Mouse (Mus musculus) liver, embryonic 12.5 days (tissue): Measurements from ENCODE around the gene Ruvbl2. TPM values are rescaled to one million over a fixed set of nuclear protein-coding genes. Genes with fewer than 3 reads are reported as not detected.

Experiments
- ATAC-seq: fragments of 200-750 bp; cut with Nextera tagmentation; 2 replicates; pipeline ENCODE4 v1.8.0; 2017; ENCODE audit warnings: moderate number of reproducible peaks, mild to moderate bottlenecking, moderate library complexity
- H3K27ac ChIP-seq: fragments of 300-500 bp; sonication (generic); 2 replicates; pipeline ENCODE4 v1.5.1; 2016; ENCODE audit warnings: mild to moderate bottlenecking
- H3K27me3 ChIP-seq: fragments of 300-500 bp; sonication (generic); replicated peaks from 2 replicates; pipeline ENCODE4 v1.6.1; 2016; ENCODE audit warnings: mild to moderate bottlenecking, moderate library complexity
- H3K36me3 ChIP-seq: fragments of 300-500 bp; sonication (generic); 2 replicates; pipeline ENCODE4 v1.6.1; 2016; ENCODE audit warnings: mild to moderate bottlenecking, moderate library complexity
- H3K4me1 ChIP-seq: fragments of 300-500 bp; sonication (generic); 2 replicates; pipeline ENCODE4 v1.6.1; 2016
- H3K4me2 ChIP-seq: fragments of 300-500 bp; sonication (generic); 2 replicates; pipeline ENCODE4 v1.6.1; 2016; ENCODE audit warnings: mild to moderate bottlenecking, moderate library complexity
- H3K4me3 ChIP-seq: fragments of 300-500 bp; sonication (generic); 2 replicates; pipeline ENCODE4 v1.5.1; 2016; ENCODE audit warnings: mild to moderate bottlenecking, moderate library complexity
- H3K9ac ChIP-seq: fragments of 300-500 bp; sonication (generic); 2 replicates; pipeline ENCODE4 v1.6.1; 2016; ENCODE audit warnings: mild to moderate bottlenecking, moderate library complexity
- H3K9me3 ChIP-seq: fragments of 300-500 bp; sonication (generic); replicated peaks from 2 replicates; pipeline ENCODE4 v1.6.1; 2016; ENCODE audit warnings: mild to moderate bottlenecking, moderate library complexity
- WGBS: fragments of 180-500 bp; shearing (Covaris S2); methylation state at CpG from one replicate; pipeline ENCODE4 v1.1.7; 2016; ENCODE audit not compliant: insufficient replicate concordance; 5-methylcytosine and 5-hydroxymethylcytosine counted together
- polyA plus RNA-seq: library from polyadenylated mRNA; unstranded; fragments of >200 nt; fragmentation: Nextera tagmentation; extraction: Ambion mirVana; gene quantifications from 2 replicates; pipeline ENCODE4 v1.2.1, GENCODE M21; 2016

Gene Ruvbl2
- polyA plus RNA-seq, 1 experiment from 2014 or later, result 141 TPM

DNA sequence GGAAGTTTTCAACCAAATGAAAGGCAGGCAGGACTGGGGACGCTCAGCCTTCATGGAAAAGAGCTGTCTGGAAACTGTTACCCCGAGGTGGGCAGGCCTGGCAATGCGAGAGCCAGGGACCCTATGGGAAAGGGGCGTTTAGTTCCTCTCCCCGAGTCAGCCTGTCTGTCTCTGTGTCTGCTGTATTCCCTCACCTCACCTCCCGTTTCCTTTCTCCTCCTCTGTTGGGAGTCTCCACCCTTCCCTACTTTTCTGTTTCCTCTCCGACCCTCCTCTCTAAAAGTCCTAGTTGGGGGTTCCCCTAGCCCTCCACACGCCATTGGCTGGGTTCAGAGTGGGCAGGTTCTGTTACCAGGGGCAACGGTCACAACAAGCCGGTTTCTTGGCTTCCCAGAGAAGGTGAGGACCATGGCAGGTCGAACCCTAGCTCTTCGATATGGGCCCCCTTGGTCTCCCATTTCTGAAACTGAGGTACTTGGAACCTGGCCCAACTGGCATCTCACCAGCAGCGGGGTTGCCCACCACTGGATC, 19.9 kb downstream of the Ruvbl2 start:
- Histone ChIP-seq H3K36me3 (peaks cover 24% of the 10 kb centered on the region), H3K27me3 (peaks cover 92% of the 10 kb centered on the region), H3K4me1 (peaks cover 30% of the 10 kb centered on the region), H3K9me3 (no peaks in the 10 kb centered on the region), H3K4me3 (no peak overlapping the region), H3K9ac (no peak overlapping the region), H3K27ac (no peak overlapping the region), H3K4me2 (no peak overlapping the region)
- no peak for ATAC-seq
- WGBS, result 10% methylated on average over 13 of the region's 13 CpGs

DNA sequence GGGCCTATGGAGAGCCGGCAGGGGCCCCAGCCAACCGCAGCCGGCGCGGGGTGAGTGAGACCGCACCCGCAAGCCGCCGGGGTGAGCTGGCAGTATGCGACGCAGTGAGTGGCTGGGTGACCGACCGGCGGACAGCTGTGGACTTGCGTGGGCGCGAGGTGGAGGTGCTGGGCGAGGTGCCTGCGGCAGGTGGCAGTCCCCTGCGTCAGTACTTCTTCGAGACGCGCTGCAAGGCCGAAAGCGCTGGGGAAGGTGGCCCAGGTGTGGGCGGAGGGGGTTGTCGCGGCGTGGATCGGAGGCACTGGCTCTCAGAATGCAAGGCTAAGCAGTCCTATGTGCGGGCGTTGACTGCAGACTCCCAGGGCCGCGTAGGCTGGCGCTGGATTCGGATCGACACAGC, 22.3 kb downstream of the Ruvbl2 start:
- 0 out of 2 replicates have a peak overlapping the region, but pooled peaks have one; percentile 36 for H3K9ac ChIP-seq
- peaks cover 30% of the 10 kb centered on the region for H3K4me1 ChIP-seq
- no peak overlapping the region for H3K27ac ChIP-seq
- no peaks in the 10 kb centered on the region for H3K9me3 ChIP-seq
- H3K4me2 ChIP-seq, result peak overlapping the region; percentile 34; the same call in 1 of the 2 replicates
- no peak for ATAC-seq
- WGBS, result 11% methylated on average over 37 of the region's 37 CpGs
- peak overlapping the region; percentile 12; the same call in 1 of the 2 replicates for H3K4me3 ChIP-seq
- H3K27me3 ChIP-seq, result peaks cover 100% of the 10 kb centered on the region
- H3K36me3 ChIP-seq, result peaks cover under 1% of the 10 kb centered on the region; the same call in 1 of the 2 replicates

DNA sequence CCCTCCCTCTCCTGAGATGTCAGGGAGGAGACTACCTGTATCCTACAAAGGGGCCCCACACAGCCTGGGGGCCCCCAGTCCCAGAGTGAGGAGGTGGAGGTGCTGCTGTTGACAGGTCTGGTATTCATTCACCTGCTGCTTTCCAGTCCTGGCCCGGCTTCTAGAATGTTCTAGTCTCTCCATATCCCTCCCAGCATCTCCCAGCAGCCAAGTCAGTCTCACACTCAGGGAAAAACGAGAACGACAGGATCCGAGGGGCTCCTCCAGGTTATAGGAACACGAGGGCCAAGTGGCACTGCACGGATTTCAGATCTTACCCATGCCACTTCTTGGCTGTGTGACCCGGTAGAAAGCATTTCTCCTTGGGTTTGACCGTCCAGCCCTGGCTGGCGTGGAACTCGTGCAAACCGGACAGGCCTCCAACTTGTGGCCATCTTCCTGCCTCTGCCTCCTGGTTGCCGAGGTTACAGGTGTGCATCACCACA, 23.1 kb downstream of the Ruvbl2 start:
- Histone ChIP-seq H3K4me1 (peaks cover 28% of the 10 kb centered on the region), H3K27me3 (peaks cover 100% of the 10 kb centered on the region), H3K4me3 (no peak overlapping the region), H3K4me2 (no peak overlapping the region), H3K36me3 (no peaks in the 10 kb centered on the region), H3K9ac (no peak overlapping the region), H3K9me3 (no peaks in the 10 kb centered on the region), H3K27ac (no peak overlapping the region)
- 29% methylated on average over 12 of the region's 12 CpGs for WGBS
- ATAC-seq, result no peak

DNA sequence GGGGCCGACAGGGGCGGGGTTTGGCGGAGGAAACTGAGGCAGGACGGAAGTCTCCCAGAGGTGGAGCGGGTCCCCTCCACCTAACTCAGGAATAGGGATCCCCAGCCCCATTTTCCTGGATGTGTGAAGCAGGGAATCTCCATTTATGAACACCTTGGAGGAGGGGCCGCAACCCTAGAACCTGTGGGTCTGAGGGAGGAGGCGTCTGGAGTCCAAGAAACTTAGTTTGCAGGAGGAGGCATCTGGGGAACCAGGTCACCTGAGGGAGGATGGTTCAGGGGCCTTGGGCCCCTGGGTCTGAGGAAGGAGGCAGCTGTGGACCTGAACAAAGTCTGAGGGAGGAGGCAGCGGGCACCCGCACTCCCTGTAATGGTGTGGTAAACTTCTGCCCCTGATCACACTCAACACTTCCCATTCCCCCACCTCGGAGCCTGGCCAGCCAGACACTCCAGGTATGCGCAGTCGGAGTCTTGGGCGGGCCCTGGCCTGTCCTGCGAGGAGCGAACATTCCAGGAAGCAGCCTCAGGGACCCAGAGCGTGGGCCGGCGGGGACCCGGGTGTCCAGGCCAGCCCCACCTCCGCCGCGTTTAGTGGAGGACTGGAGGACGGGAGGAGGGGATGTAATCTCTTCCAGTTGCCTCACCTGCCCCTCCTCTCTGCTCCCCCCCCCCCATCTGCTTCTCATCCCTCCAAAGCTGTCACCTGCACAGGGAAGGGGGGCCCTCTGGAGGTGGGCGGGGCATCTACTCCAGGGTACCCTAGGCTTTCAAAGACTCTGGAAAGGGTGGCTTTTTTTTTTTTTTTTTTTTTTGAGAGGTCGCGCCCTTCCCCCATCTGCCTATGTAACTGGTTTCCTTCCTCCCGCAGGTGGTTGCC, 23.8 kb downstream of the Ruvbl2 start:
- H3K9me3 ChIP-seq, result no peaks in the 10 kb centered on the region
- no peak for ATAC-seq
- peak overlapping the region; percentile 55 for H3K4me3 ChIP-seq
- H3K4me2 ChIP-seq, result peak overlapping the region; percentile 75
- H3K27ac ChIP-seq, result peak overlapping the region; percentile 58
- WGBS, result 3% methylated on average over 27 of the region's 27 CpGs
- peak overlapping the region; percentile 53 for H3K9ac ChIP-seq
- H3K36me3 ChIP-seq, result no peaks in the 10 kb centered on the region
- H3K27me3 ChIP-seq, result peaks cover 100% of the 10 kb centered on the region
- peaks cover 28% of the 10 kb centered on the region for H3K4me1 ChIP-seq

- Histone ChIP-seq H3K9me3 (no peaks in the 10 kb centered on the region), H3K27ac (peak within 1 kb of the TSS; percentile 58), H3K4me1 (peaks cover 28% of the 10 kb centered on the region), H3K9ac (peak within 1 kb of the TSS; percentile 53), H3K36me3 (no peaks in the 10 kb centered on the region), H3K27me3 (peaks cover 100% of the 10 kb centered on the region), H3K4me2 (peak within 1 kb of the TSS; percentile 75), H3K4me3 (peak within 1 kb of the TSS; percentile 55)
- ATAC-seq, result no peak
- WGBS, result 3% methylated on average over 45 of the region's 45 CpGs
Observed at GRCm38 (mm10) chr7:45413113-45413863, 24.6 kb downstream of the Ruvbl2 start, which contains the start of gene Ntf5. Ntf5 (plus strand) TSS chr7:45413695.

GRCm38 (mm10) chr7:45412421-45412820, 25.5 kb downstream of the Ruvbl2 start:
- H3K4me1 ChIP-seq, result peaks cover 28% of the 10 kb centered on the region
- H3K36me3 ChIP-seq, result no peaks in the 10 kb centered on the region
- no peak overlapping the region for H3K4me2 ChIP-seq
- H3K27me3 ChIP-seq, result peaks cover 100% of the 10 kb centered on the region
- no peaks in the 10 kb centered on the region for H3K9me3 ChIP-seq
- ATAC-seq, result no peak
- H3K9ac ChIP-seq, result no peak overlapping the region
- no peak overlapping the region for H3K27ac ChIP-seq
- no peak overlapping the region for H3K4me3 ChIP-seq
- WGBS, result 66% methylated on average over 2 of the region's 2 CpGs

- WGBS, result 67% methylated on average over 8 of the region's 8 CpGs
- no peak for ATAC-seq
- no peak overlapping the region for H3K9ac ChIP-seq
Observed at GRCm38 (mm10) chr7:45409497-45410163, 28.3 kb downstream of the Ruvbl2 start.

GRCm38 (mm10) chr7:45408949-45409348, 28.9 kb downstream of the Ruvbl2 start:
- no peak overlapping the region for H3K27ac ChIP-seq
- peaks cover 93% of the 10 kb centered on the region for H3K27me3 ChIP-seq
- H3K4me2 ChIP-seq, result no peak overlapping the region
- ATAC-seq, result no peak
- H3K36me3 ChIP-seq, result no peaks in the 10 kb centered on the region
- WGBS, result 74% methylated on average over 17 of the region's 17 CpGs
- no peaks in the 10 kb centered on the region for H3K9me3 ChIP-seq
- H3K4me1 ChIP-seq, result peaks cover 17% of the 10 kb centered on the region
- no peak overlapping the region for H3K9ac ChIP-seq
- no peak overlapping the region for H3K4me3 ChIP-seq

More at GRCm38 (mm10) chr7:45409497-45410163, 28.3 kb downstream of the Ruvbl2 start:
- Histone ChIP-seq H3K4me3 (no peak overlapping the region), H3K4me2 (no peak overlapping the region), H3K4me1 (peaks cover 23% of the 10 kb centered on the region), H3K9me3 (no peaks in the 10 kb centered on the region), H3K27me3 (peaks cover 100% of the 10 kb centered on the region), H3K36me3 (no peaks in the 10 kb centered on the region), H3K27ac (no peak overlapping the region)

DNA sequence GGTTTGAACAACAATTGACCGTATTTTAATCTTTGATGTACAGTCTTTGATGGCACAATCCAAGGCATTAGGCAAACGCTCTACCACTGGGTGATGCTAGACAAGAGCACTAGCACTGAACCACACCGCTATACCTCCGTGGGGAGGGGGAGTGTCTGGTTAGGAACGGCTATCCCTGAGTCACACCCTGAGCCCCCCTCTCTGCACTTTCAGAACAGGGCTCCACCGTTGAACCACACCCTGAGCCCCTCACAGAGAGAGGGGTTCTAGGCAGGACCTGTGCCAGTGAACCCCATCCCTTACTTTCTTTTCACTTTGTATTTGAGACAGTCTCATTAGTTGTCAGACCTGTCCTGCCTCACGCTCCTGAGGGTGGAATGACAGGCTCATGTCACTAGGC, 29.5 kb downstream of the Ruvbl2 start:
- H3K27ac ChIP-seq, result no peak overlapping the region
- ATAC-seq, result no peak
- no peak overlapping the region for H3K4me3 ChIP-seq
- peaks cover 11% of the 10 kb centered on the region for H3K4me1 ChIP-seq
- WGBS, result 59% methylated on average over 7 of the region's 7 CpGs
- H3K27me3 ChIP-seq, result peaks cover 88% of the 10 kb centered on the region
- no peaks in the 10 kb centered on the region for H3K9me3 ChIP-seq
- no peak overlapping the region for H3K4me2 ChIP-seq
- H3K9ac ChIP-seq, result no peak overlapping the region
- no peaks in the 10 kb centered on the region for H3K36me3 ChIP-seq

DNA sequence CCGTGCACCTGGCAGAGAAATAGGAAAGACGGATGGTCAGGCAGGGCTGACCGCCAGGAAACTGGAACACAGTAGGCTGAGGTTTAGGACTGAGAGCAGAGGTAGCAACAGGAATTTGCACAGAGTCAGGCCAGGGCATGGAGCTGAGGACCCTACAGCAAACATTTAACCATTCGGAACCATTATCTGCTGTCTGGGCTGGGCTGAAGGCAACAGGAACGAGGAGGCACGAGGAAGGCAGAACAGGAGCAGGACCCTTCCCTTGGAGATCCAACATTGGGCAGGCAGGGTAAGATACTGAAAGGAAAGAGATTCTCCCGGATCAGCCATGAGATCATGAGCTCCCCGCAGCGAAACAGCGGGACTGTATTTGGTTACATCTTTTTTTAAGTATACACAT, 30.1 kb downstream of the Ruvbl2 start:
- Histone ChIP-seq H3K4me3 (no peak overlapping the region), H3K27ac (no peak overlapping the region), H3K4me1 (peaks cover 8% of the 10 kb centered on the region; the same call in 1 of the 2 replicates), H3K9me3 (no peaks in the 10 kb centered on the region), H3K9ac (no peak overlapping the region), H3K36me3 (no peaks in the 10 kb centered on the region), H3K4me2 (no peak overlapping the region), H3K27me3 (peaks cover 88% of the 10 kb centered on the region)
- WGBS, result 66% methylated on average over 10 of the region's 10 CpGs
- no peak for ATAC-seq
